Mouse (Mus musculus): Measurements from ENCODE around the gene Aldh4a1.

- TF ChIP-seq CTCF (IDR thresholded peaks at IDR 0.05; ENCODE audit: control insufficient read depth, insufficient read depth, insufficient replicate concordance, low read depth, low read length) (no peak), POLR2A (IDR thresholded peaks at IDR 0.05; ENCODE audit: control insufficient read depth, low read depth, low read length) (no peak)
These were observed 19.3 kb downstream of the Aldh4a1 start for GRCm38 (mm10) chr4:139641829-139642425.

All from testis, adult 2 months (tissue).